In genomic region chr17:43751146-43751545, GRCm38 (mm10) we compare ENCODE assay signal across 27 mouse cellular contexts. TPM values are rescaled to one million over a fixed set of nuclear protein-coding genes. Genes with fewer than 3 reads are reported as not detected.
DNase-seq lines count a peak whose midpoint lies in the region; ATAC-seq lines count a peak whose summit lies in the region.
"Had no signal": no experiment of that assay in that cellular context is flagged by ENCODE, and none has a peak within 500 bp of the region (broad histone marks: within the 10 kb centered on the region; RNA-seq: fewer than 3 reads in every experiment).

No protein-coding gene starts in this region.

- H3K27ac ChIP-seq in hindbrain, embryonic 14.5 days = no peak overlapping the region
- H3K27ac ChIP-seq in hindbrain, embryonic 13.5 days = no peak overlapping the region
- no peak overlapping the region for H3K27ac ChIP-seq in forebrain, embryonic 13.5 days
- H3K27ac ChIP-seq: embryonic facial prominence, embryonic 15.5 days; limb, embryonic 13.5 days; liver, embryonic 13.5 days; midbrain, embryonic 12.5 days; neural tube, embryonic 12.5 days had no signal

- H3K4me3 ChIP-seq in hindbrain, embryonic 14.5 days (replicated peaks; ENCODE audit: low read length) = no peak overlapping the region
- no peak overlapping the region for H3K4me3 ChIP-seq in hindbrain, embryonic 13.5 days
- H3K4me3 ChIP-seq in forebrain, embryonic 13.5 days = no peak overlapping the region
- H3K4me3 ChIP-seq: embryonic facial prominence, embryonic 15.5 days; heart, embryonic 12.5 days; limb, embryonic 13.5 days; liver, embryonic 13.5 days; midbrain, embryonic 12.5 days; neural tube, embryonic 12.5 days had no signal

- H3K9me3 ChIP-seq in hindbrain, embryonic 14.5 days (ENCODE audit: control insufficient read depth, low read length) = no peaks in the 10 kb centered on the region
- no peaks in the 10 kb centered on the region for H3K9me3 ChIP-seq in hindbrain, embryonic 13.5 days
- H3K9me3 ChIP-seq in forebrain, embryonic 13.5 days (replicated peaks) = no peaks in the 10 kb centered on the region
- H3K9me3 ChIP-seq: embryonic facial prominence, embryonic 15.5 days; limb, embryonic 13.5 days; liver, embryonic 13.5 days; midbrain, embryonic 12.5 days; neural tube, embryonic 12.5 days had no signal

- no peaks in the 10 kb centered on the region for H3K27me3 ChIP-seq in hindbrain, embryonic 14.5 days (ENCODE audit: control insufficient read depth, insufficient read depth, low read length)
- H3K27me3 ChIP-seq in hindbrain, embryonic 13.5 days = no peaks in the 10 kb centered on the region
- H3K27me3 ChIP-seq in forebrain, embryonic 13.5 days = no peaks in the 10 kb centered on the region
- H3K27me3 ChIP-seq: embryonic facial prominence, embryonic 15.5 days; heart, embryonic 12.5 days; limb, embryonic 13.5 days; liver, embryonic 13.5 days; midbrain, embryonic 12.5 days; neural tube, embryonic 12.5 days had no signal

- no peaks in the 10 kb centered on the region for H3K4me1 ChIP-seq in hindbrain, embryonic 14.5 days (replicated peaks; ENCODE audit: control insufficient read depth, insufficient read depth, low read length)
- no peaks in the 10 kb centered on the region for H3K4me1 ChIP-seq in hindbrain, embryonic 13.5 days (replicated peaks)
- no peaks in the 10 kb centered on the region for H3K4me1 ChIP-seq in forebrain, embryonic 13.5 days
- H3K4me1 ChIP-seq: liver, embryonic 13.5 days; midbrain, embryonic 12.5 days; neural tube, embryonic 12.5 days had no signal

- no peaks in the 10 kb centered on the region for H3K36me3 ChIP-seq in hindbrain, embryonic 14.5 days (replicated peaks; ENCODE audit: control insufficient read depth, insufficient read depth)
- H3K36me3 ChIP-seq in hindbrain, embryonic 13.5 days = no peaks in the 10 kb centered on the region
- H3K36me3 ChIP-seq in forebrain, embryonic 13.5 days (ENCODE audit: poor library complexity, severe bottlenecking) = peaks cover 11% of the 10 kb centered on the region; the same call in 1 of the 2 replicates
- H3K36me3 ChIP-seq: embryonic facial prominence, embryonic 15.5 days; liver, embryonic 13.5 days; neural tube, embryonic 12.5 days had no signal

- no peak for ATAC-seq in hindbrain, embryonic 14.5 days (ENCODE audit: low FRiP score)
- ATAC-seq in hindbrain, embryonic 13.5 days (ENCODE audit: low FRiP score) = no peak
- no peak for ATAC-seq in forebrain, embryonic 13.5 days
- ATAC-seq: forebrain, embryonic 16.5 days; inflammation-experienced regulatory T-cells, adult 6 months had no signal

- H3K9ac ChIP-seq in hindbrain, embryonic 14.5 days = no peak overlapping the region
- no peak overlapping the region for H3K9ac ChIP-seq in hindbrain, embryonic 13.5 days
- no peak overlapping the region for H3K9ac ChIP-seq in forebrain, embryonic 13.5 days
- H3K9ac ChIP-seq: embryonic facial prominence, embryonic 15.5 days; heart, embryonic 12.5 days; limb, embryonic 13.5 days; liver, embryonic 13.5 days; midbrain, embryonic 12.5 days; neural tube, embryonic 12.5 days had no signal

- H3K4me2 ChIP-seq in hindbrain, embryonic 14.5 days (replicated peaks) = no peak overlapping the region
- H3K4me2 ChIP-seq in hindbrain, embryonic 13.5 days = no peak overlapping the region
- no peak overlapping the region for H3K4me2 ChIP-seq in forebrain, embryonic 13.5 days
- H3K4me2 ChIP-seq: embryonic facial prominence, embryonic 15.5 days; heart, embryonic 12.5 days; limb, embryonic 13.5 days; liver, embryonic 13.5 days; midbrain, embryonic 12.5 days; neural tube, embryonic 12.5 days had no signal

- DNase-seq in frontal cortex, adult 2 months (ENCODE audit: extremely low spot score in 1 of 2, low spot score in 1 of 2) = peak; percentile 32 to 57
- DNase-seq in frontal cortex, postnatal 14 days (ENCODE audit: low spot score in 2 of 2) = no peak
- DNase-seq in right cerebral cortex, adult 18-20 months = peak; percentile 66
- no peak for DNase-seq in right cerebral cortex, postnatal 4 days
- DNase-seq in right cerebral cortex, postnatal 10 days (ENCODE audit: low spot score in 2 of 2) = peak; percentile 49
- no peak for DNase-seq in hindbrain, embryonic 14.5 days (ENCODE audit: low spot score)
- DNase-seq: adrenal gland, postnatal 10 days; cerebellum, adult 2 months; cerebellum, postnatal 36 days; gastrocnemius, postnatal 10 days; heart, adult 11 months; heart, postnatal 10 days; kidney, adult 18-20 months; layer of hippocampus, postnatal 36 days; liver, embryonic 13.5 days; lung, adult 2 months; lung, postnatal 14 days; spleen, adult 18-20 months had no signal

- WGBS in hindbrain, embryonic 14.5 days = 96% methylated on average over 6 of the region's 6 CpGs
- 95% methylated on average over 6 of the region's 6 CpGs for WGBS in hindbrain, embryonic 13.5 days
- 93% methylated on average over 6 of the region's 6 CpGs for WGBS in forebrain, embryonic 13.5 days

RNA-seq across cellular contexts. Expression of gene Rcan2, which starts 50.0 kb away (rescaled TPM):
- polyA plus RNA-seq in frontal cortex, adult 2 months (2012; rRNA removed) = 114 and 141 TPM in 2 replicates
- 118 and 124 TPM in 2 replicates for polyA plus RNA-seq in hindbrain, embryonic 14.5 days (2014; fragmentation: Nextera tagmentation; extraction: Ambion mirVana)
- 104 and 111 TPM in 2 replicates for polyA plus RNA-seq in hindbrain, embryonic 13.5 days (2015; fragmentation: Nextera tagmentation; extraction: Ambion mirVana)
- polyA plus RNA-seq in forebrain, embryonic 13.5 days (2015; fragmentation: Nextera tagmentation; extraction: Ambion mirVana) = 24.5 and 30.4 TPM in 2 replicates
- polyA plus RNA-seq: inflammation-experienced regulatory T-cells, adult 6 months had no signal

Comparison
In these comparisons a context has a peak if more than half of its experiments do, and no peak if none do; other contexts are left out.
1. DNase-seq: peak in frontal cortex, adult 2 months (2 of 2), right cerebral cortex, adult 18-20 months (single experiment) and right cerebral cortex, postnatal 10 days (2 of 2); none in frontal cortex, postnatal 14 days (0 of 2), right cerebral cortex, postnatal 4 days (single experiment) and hindbrain, embryonic 14.5 days (single experiment).